Mouse (Mus musculus) liver, embryonic 14.5 days (tissue): Measurements from ENCODE around the gene Ebf1. TPM values are rescaled to one million over a fixed set of nuclear protein-coding genes. Genes with fewer than 3 reads are reported as not detected.

Experiments used
- ATAC-seq: fragments of 200-750 bp; cut with Nextera tagmentation; 2 replicates; pipeline ENCODE4 v1.8.0; 2017; ENCODE audit warnings: moderate number of reproducible peaks, mild to moderate bottlenecking, moderate library complexity; ENCODE audit not compliant: insufficient read depth
- DNase-seq, 3 experiments: peaks; one replicate each; pipeline ENCODE4 v3.0.0-alpha.2; 2012 to 2013; ENCODE audit warnings: low read depth in 3 of 3, low spot score in 3 of 3
- H3K27ac ChIP-seq: fragments of 300-500 bp; sonication (generic); 2 replicates; pipeline ENCODE4 v1.5.1; 2014; ENCODE audit warnings: moderate library complexity, mild to moderate bottlenecking, control low read depth, inconsistent platforms
- H3K27me3 ChIP-seq: fragments of 300-500 bp; sonication (generic); 2 replicates; pipeline ENCODE4 v1.6.1; 2014; ENCODE audit warnings: mild to moderate bottlenecking, low read length, moderate library complexity; ENCODE audit not compliant: control insufficient read depth, insufficient read depth
- H3K36me3 ChIP-seq: fragments of 300-500 bp; sonication (generic); replicated peaks from 2 replicates; pipeline ENCODE4 v1.6.1; 2014; ENCODE audit warnings: low read depth; ENCODE audit not compliant: control insufficient read depth, insufficient read depth
- H3K4me1 ChIP-seq, 2 experiments: fragments of 200-500 bp in 1 of 2; fragments of 300-500 bp in 1 of 2; sonication (generic) in 1 of 2; replicated peaks; 2 replicates each; pipeline ENCODE4 v1.6.1; 2012 to 2014; ENCODE audit warnings: antibody characterized with exemption in 1 of 2, inconsistent platforms in 1 of 2, low read length in 1 of 2; ENCODE audit not compliant: control insufficient read depth in 2 of 2, insufficient read depth in 2 of 2
- H3K4me2 ChIP-seq: fragments of 300-500 bp; sonication (generic); 2 replicates; pipeline ENCODE4 v1.6.1; 2014; ENCODE audit warnings: low read depth, mild to moderate bottlenecking, control low read depth, moderate library complexity
- H3K4me3 ChIP-seq, 2 experiments: fragments of 200-500 bp in 1 of 2; fragments of 300-500 bp in 1 of 2; sonication (generic) in 1 of 2; 2 replicates each; pipeline ENCODE4 v1.5.1; 2012 to 2014; ENCODE audit warnings: low read depth in 2 of 2, low read length in 2 of 2, mild to moderate bottlenecking in 2 of 2, control low read depth in 1 of 2, inconsistent platforms in 1 of 2, moderate library complexity in 1 of 2; ENCODE audit not compliant: insufficient read depth in 1 of 2
- H3K9ac ChIP-seq: fragments of 300-500 bp; sonication (generic); replicated peaks from 2 replicates; pipeline ENCODE4 v1.6.1; 2014; ENCODE audit warnings: mild to moderate bottlenecking, control low read depth, moderate library complexity
- H3K9me3 ChIP-seq: fragments of 300-500 bp; sonication (generic); 2 replicates; pipeline ENCODE4 v1.6.1; 2016; ENCODE audit warnings: low read length, mixed read lengths; ENCODE audit not compliant: control insufficient read depth
- CTCF ChIP-seq: IDR thresholded peaks from 2 replicates; pipeline ENCODE4 v1.5.1; 2016; ENCODE audit warnings: antibody characterized with exemption, low read depth, control low read depth
- EP300 ChIP-seq: IDR thresholded peaks from 2 replicates; pipeline ENCODE4 v1.6.1; 2016; ENCODE audit warnings: antibody characterized with exemption, low read depth
- WGBS: fragments of 180-500 bp; shearing (Covaris S2); extraction: QIAGEN DNeasy Blood & Tissue Kit; methylation state at CpG from one replicate; pipeline ENCODE4 v1.1.7; 2014; ENCODE audit not compliant: insufficient replicate concordance; 5-methylcytosine and 5-hydroxymethylcytosine counted together
- polyA plus RNA-seq, 2 experiments: library from polyadenylated mRNA; depleted of rRNA in 1 of 2; stranded (reverse) in 1 of 2; unstranded in 1 of 2; fragments of >200 nt; fragmentation: Nextera tagmentation in 1 of 2; extraction: Ambion mirVana in 1 of 2; gene quantifications; 2 replicates each; pipeline versions ENCODE4 v1.2.1 to v1.2.3; 2012 to 2014

The Ebf1 gene
- polyA plus RNA-seq, 2 experiments: 0.20 to 0.34 TPM

DNA sequence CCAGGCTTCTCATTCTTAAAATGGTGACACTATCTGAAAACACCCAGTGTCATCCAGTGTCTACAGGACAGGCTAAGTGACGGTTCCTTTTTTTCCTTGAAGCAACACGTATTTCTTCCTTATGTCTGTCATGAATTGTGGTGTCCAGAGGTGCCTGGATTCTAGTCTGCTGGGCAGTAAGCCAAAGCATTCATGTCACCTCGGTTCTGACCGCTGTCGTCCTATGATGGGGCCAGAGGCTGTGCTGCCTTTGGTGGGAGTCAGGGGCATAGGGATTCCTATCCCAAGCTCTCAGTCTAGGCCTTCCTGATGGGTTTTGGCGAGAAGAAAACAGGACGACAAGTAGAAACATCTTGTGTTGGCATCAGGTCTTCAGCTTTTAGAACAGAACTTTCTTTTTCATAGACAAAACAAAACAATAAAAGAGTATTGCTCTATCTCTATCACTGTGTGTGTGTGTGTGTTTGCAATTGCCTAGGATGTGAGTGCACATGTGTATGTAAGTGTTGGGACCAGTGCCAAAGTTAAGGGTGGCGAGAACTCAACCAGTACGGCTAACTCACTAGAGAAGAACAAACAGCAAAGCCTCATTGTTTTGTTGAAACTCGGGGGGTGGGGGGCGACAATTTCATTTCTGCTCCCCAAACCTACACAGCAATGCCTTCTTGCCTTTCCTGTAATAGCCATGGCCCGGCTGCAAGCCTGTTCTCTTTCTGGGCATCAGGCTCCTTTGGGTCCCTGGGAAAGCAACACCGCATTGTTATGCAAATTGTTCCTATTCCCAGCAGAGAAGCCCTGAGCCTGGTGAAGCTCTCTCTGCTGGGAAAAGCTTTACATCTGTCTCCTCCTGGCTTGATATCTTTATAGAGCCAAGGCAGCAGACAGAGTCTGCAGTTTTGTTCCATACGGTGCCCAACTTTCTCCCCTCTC, 224.3 kb downstream of the Ebf1 start:
- WGBS: 46% methylated on average over 14 of the region's 14 CpGs
- no peak overlapping the region for H3K4me2 ChIP-seq
- no peak for DNase-seq

DNA sequence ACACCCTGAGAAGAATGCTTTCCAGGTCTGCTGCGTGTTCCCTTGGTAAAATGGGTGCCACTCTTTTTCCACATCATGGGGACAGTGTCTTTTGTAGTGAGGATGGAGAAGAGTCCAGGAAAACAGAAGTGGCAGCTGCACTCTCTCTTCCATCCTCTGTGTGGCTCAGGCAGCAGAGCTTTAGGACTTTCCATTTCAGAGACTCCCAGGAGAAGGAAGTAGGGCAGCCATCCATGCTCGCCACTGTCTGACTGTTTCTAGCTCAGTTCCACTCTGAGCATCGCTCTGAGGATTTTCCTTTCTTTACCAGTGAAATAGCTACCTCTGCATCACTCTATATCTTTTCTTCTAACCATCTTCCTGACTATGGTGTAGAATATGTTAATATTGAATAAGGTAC, 234.8 kb downstream of the Ebf1 start:
- 60% methylated on average over 3 of the region's 3 CpGs for WGBS
- TF ChIP-seq EP300: no peak
- no peak for TF ChIP-seq CTCF
- H3K9ac ChIP-seq: no peak overlapping the region
- H3K4me1 ChIP-seq: no peaks in the 10 kb centered on the region
- no peak overlapping the region for H3K27ac ChIP-seq
- DNase-seq (no peak), ATAC-seq (no peak)
- H3K4me2 ChIP-seq: no peak overlapping the region
- H3K4me3 ChIP-seq: no peak overlapping the region
- no peaks in the 10 kb centered on the region for H3K27me3 ChIP-seq
- H3K36me3 ChIP-seq: no peaks in the 10 kb centered on the region
- H3K9me3 ChIP-seq: no peaks in the 10 kb centered on the region

More for the DNA sequence above, 224.3 kb downstream of the Ebf1 start:
- no peak for ATAC-seq
- Histone ChIP-seq H3K9me3 (no peaks in the 10 kb centered on the region), H3K36me3 (no peaks in the 10 kb centered on the region), H3K9ac (no peak overlapping the region), H3K27me3 (no peaks in the 10 kb centered on the region), H3K27ac (no peak overlapping the region), H3K4me3 (no peak overlapping the region), H3K4me1 (no peaks in the 10 kb centered on the region)
- no peak for TF ChIP-seq EP300
- no peak for TF ChIP-seq CTCF

DNA sequence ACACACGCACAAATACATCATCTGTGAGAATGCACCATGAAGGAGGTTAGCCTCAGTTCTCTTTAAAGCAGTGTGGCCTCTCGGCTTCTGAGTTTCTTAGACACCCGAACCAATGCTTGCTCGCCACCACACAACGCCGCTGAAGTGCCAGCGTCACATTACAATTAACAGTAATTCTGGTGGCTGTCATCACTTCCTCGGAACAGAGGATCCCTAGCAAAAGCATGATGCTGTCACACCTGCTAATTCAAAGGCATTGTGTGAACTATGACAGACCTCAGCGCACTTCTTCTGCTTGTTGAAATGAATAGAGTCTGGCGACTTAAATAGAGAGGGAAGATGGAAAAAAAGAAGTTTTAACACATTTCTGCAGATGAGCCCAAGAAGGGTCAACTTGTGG, 235.8 kb downstream of the Ebf1 start:
- H3K4me3 ChIP-seq: no peak overlapping the region
- no peaks in the 10 kb centered on the region for H3K4me1 ChIP-seq
- H3K36me3 ChIP-seq: no peaks in the 10 kb centered on the region
- no peak overlapping the region for H3K9ac ChIP-seq
- no peak for DNase-seq
- no peak for TF ChIP-seq CTCF
- no peak overlapping the region for H3K27ac ChIP-seq
- 74% methylated on average over 10 of the region's 10 CpGs for WGBS
- H3K9me3 ChIP-seq: no peaks in the 10 kb centered on the region
- H3K27me3 ChIP-seq: no peaks in the 10 kb centered on the region
- ATAC-seq: no peak
- no peak overlapping the region for H3K4me2 ChIP-seq

DNA sequence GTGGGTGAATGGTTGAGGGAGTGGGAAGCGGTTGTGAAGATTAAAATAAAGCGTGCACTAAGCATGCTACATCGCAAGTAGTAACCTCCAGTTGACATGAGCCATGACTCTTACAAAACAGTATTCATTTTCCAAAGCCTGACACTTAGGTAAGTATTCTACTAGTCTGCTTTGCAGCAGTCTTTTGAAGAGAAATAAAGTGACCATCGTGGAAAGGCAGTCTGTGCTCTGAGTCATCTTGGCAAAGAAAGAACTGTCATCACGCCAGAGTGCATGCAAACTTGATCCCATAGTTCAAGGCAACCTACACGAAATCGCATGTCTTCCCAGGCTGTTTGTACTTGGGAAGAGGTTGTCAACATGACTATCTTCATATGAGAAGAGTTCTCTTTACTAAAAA, 237.4 kb downstream of the Ebf1 start:
- Histone ChIP-seq H3K9me3 (no peaks in the 10 kb centered on the region), H3K4me1 (no peaks in the 10 kb centered on the region), H3K36me3 (no peaks in the 10 kb centered on the region), H3K4me2 (no peak overlapping the region), H3K9ac (no peak overlapping the region), H3K4me3 (no peak overlapping the region), H3K27ac (no peak overlapping the region), H3K27me3 (no peaks in the 10 kb centered on the region)
- 61% methylated on average over 7 of the region's 7 CpGs for WGBS
- TF ChIP-seq EP300 (no peak), CTCF (no peak)
- no peak for DNase-seq
- ATAC-seq: no peak

DNA sequence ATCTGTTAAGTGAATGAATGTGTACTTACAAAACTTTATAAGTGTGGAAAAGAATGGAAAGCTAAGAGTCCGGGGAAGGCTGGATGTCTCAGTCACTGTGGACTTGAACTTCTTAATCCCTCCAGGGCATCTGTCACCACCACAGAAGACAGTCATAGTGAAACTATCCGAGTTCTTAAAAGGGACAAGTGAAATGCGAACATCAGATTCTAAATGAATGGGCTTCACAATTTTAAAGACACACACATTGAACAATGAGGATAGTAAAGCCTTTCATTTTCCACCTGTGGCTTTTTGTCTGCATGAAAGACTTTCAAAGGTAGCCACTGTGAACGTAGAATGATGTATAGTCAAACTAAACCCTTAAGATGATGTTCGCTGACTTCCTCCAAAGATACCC, 244.0 kb downstream of the Ebf1 start:
- H3K27me3 ChIP-seq: no peaks in the 10 kb centered on the region
- DNase-seq (no peak), ATAC-seq (no peak)
- H3K9me3 ChIP-seq: no peaks in the 10 kb centered on the region
- no peak overlapping the region for H3K27ac ChIP-seq
- WGBS: 63% methylated on average over 5 of the region's 5 CpGs
- H3K4me2 ChIP-seq: no peak overlapping the region
- no peak overlapping the region for H3K4me3 ChIP-seq
- TF ChIP-seq EP300 (no peak), CTCF (no peak)
- H3K4me1 ChIP-seq: no peaks in the 10 kb centered on the region
- H3K36me3 ChIP-seq: no peaks in the 10 kb centered on the region
- no peak overlapping the region for H3K9ac ChIP-seq
